Mouse (Mus musculus) thymus, adult 2 months (tissue): ENCODE data around the gene Meis2.

ENCODE experiments used
- CTCF ChIP-seq: fragments of 200-500 bp; IDR thresholded peaks from 2 replicates; pipeline ENCODE4 v1.5.1; 2012; ENCODE audit warnings: mild to moderate bottlenecking, control low read depth, low read length, moderate library complexity, borderline replicate concordance; ENCODE audit not compliant: control insufficient read depth, poor library complexity, insufficient read depth; ENCODE audit errors: extremely low read depth
- POLR2A ChIP-seq: fragments of 200-500 bp; IDR thresholded peaks from 2 replicates; pipeline ENCODE4 v1.6.1; 2012; ENCODE audit warnings: mild to moderate bottlenecking, low read length, control low read depth, moderate library complexity; ENCODE audit not compliant: control insufficient read depth, poor library complexity, insufficient read depth; ENCODE audit errors: extremely low read depth

GRCm38 (mm10) chr2:115858927-115859326 is 206.7 kb downstream of the Meis2 start:
- TF ChIP-seq POLR2A (no peak), CTCF (no peak)
